Mouse (Mus musculus): ENCODE data around the gene Atp1a4.

DNA sequence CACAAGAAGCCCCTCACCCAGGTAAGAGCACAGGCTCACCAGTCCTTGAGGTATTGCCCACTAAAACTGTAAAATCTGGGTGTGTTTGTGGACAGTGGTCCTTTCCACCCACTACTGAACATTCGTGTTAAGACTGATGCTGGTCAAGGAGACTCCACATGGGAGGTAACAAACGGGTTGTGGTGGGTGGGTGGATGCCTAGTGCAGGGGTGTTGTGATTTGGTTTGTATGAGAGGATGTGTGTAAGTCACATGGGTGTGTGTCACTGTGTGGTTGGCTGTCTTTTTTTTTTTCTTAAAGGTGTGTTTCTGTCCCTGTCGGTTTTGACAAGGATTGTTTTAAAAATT is 52.5 kb downstream of the Atp1a4 start:
- TF ChIP-seq CTCF (IDR thresholded peaks at IDR 0.05; ENCODE audit: insufficient read depth, low read length) (no peak), POLR2A (IDR thresholded peaks at IDR 0.05; ENCODE audit: borderline replicate concordance, extremely low read depth, low read depth, low read length) (no peak)

All from lung, adult 2 months (tissue).